Mouse (Mus musculus) cerebellum, postnatal 10 days (tissue): Measurements from ENCODE around the gene Nol10.

Experiments
- DNase-seq, 2 experiments: peaks; one replicate each; pipeline ENCODE4 v3.0.0; 2021; ENCODE audit warnings: mixed read lengths in 2 of 2

The Nol10 gene

DNA sequence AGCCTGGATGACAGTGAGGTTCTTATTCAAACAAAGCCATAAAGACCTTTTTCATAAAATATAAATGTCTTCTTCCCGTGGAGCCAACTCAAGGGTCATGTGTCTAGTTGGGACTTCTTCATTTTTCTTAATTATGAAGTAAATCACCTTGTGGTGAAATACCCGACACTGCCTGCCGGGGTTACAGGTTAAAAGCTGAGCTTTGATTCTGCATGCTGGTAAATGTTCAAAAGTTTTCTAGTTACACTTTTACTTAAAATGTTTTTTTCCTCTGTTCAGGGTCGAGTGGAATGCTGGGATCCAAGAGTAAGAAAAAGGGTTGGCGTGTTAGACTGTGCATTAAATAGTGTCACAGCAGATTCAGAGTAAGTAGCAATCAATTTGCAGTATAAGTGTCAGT, 14.1 kb downstream of the Nol10 start:
- no peak for DNase-seq

- DNase-seq, result peak; percentile 61 to 67
These were observed 18.7 kb downstream of the Nol10 start for GRCm38 (mm10) chr12:17366981-17367380.

DNA sequence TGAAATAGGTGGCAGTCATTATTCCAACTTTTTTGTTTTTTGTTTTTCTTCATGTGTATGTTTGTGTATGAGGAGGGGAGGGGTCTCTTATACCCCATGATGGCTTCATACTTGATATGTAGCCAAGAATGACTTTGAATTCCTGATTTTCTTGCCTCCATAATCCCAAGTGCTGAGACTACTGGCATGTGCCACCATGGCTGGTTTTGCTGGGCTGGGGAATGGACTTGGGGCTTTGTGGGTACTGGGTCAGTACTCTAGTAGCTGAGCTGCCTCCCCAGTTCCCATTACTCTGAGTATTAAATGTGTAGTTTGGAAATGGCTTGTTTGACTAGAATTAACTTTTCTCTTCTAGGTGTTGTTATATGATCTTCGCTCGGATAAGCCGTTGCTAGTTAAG, 20.9 kb downstream of the Nol10 start:
- DNase-seq, result no peak

GRCm38 (mm10) chr12:17369551-17370325, 21.5 kb downstream of the Nol10 start:
- peak in 1 of 2 experiments; percentile 19 for DNase-seq

GRCm38 (mm10) chr12:17371589-17372235, 23.5 kb downstream of the Nol10 start:
- no peak for DNase-seq

DNA sequence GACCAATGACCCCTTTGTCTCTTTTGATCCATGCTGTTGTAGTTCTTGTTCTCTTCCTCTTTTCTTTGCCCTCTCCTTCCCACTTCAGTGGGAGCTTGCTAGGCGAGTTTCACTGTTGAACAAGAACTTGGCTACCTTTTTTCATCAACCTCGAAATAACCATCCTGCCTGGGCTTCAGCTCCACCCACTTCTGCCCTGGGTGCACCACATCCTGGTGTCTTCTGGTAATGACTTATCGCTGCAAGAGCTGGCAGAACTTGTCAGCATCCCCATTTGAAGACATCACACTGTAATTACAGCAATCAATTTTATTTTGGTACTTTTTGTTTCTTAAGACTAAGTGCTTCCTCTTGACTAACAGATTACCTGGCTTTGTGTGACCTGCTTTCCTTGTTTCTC, 24.4 kb downstream of the Nol10 start:
- no peak for DNase-seq

DNA sequence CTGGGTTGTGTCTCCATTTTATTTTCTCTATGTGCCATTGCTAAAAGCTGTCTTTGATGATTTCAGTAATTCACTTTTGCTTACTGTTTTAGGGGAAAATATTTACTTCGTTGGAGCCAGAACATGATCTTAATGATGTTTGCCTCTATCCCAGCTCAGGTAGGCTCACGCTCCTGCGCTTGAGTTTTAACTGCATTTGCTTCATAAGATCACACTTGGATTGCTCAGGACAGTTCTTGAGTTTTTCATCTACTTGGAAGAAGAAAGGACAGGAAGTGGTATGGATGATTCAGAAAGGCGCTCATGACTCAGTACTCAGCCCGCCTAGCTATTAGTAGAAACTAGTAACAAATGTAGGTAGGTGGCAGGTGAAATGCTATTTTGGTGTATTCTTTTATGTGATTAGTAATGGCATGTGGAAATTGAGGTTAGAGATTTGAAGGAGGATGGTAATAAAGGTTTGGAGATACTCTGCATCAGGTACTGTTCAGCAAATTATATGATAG, 25.3 kb downstream of the Nol10 start:
- DNase-seq, result no peak

- no peak for DNase-seq
These were observed 27.0 kb downstream of the Nol10 start for GRCm38 (mm10) chr12:17375243-17375642.

GRCm38 (mm10) chr12:17376521-17376920, 28.3 kb downstream of the Nol10 start:
- DNase-seq, result peak in 1 of 2 experiments; percentile 24

- DNase-seq, result no peak
These were observed 32.7 kb downstream of the Nol10 start for GRCm38 (mm10) chr12:17380991-17381390.

- no peak for DNase-seq
These were observed 34.5 kb downstream of the Nol10 start for GRCm38 (mm10) chr12:17382759-17383158.

- DNase-seq, result no peak
These were observed 38.6 kb downstream of the Nol10 start for GRCm38 (mm10) chr12:17386896-17387295.

DNA sequence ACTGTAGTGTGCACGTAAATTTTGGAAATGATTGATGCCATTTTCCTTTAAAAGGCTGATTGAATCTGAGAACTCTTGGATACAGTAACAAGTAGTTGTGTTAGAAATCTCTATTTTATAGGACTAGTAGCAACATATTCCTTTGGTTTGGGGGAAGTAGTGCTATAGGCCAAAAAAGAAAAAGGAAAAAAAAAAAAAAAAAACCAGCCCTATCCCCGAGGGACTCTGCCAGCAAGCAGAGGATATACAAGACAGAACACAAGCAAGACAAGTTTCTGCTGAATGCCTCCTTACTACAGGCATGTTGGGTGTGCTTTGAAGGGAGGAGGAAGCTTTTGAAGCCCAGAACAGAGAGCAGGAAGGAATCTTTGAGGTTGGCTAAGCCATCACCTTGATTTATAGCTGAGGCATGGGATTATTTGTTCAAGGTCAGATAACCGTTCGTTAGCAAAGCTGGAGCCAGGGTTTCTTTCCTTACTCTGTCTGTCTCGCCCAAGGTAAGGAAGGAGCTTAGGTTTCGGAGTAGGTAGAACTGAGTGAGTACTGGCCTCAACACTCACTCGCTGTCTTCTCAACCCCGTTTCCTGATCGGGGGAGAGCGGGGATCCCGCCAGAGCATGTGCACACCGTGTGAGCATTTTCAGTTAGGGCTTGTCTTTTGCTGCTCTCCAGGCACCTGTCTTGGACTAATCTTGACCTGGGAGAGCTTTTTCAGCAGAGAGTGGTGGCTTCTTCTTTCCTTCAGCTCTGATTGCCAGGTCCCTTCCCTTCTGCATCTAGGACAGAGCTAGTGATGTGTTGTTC, 39.3 kb downstream of the Nol10 start:
- no peak for DNase-seq

GRCm38 (mm10) chr12:17388136-17388437, 39.8 kb downstream of the Nol10 start:
- DNase-seq, result no peak

DNA sequence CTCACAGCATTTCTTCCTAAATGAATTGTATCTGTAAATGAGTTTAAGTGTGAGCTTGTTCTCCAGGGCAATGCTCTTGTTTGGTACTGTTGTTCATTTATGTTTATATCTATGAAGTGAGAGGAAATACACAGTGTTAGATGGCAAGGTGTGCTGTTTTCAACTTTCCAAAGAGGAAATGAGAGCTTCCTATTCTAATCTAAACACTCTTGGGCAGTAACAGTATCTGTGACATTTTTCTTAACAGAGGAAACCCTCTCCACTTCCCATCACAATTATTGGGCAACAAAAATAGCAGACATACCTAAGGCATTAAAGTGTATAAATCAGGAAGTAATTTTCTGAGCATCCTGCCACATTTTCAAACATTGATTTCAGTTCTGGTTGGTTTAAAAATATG, 41.8 kb downstream of the Nol10 start:
- no peak for DNase-seq

- no peak for DNase-seq
These were observed 42.3 kb downstream of the Nol10 start for GRCm38 (mm10) chr12:17390510-17390909.

GRCm38 (mm10) chr12:17393148-17393547, 44.9 kb downstream of the Nol10 start:
- no peak for DNase-seq

DNA sequence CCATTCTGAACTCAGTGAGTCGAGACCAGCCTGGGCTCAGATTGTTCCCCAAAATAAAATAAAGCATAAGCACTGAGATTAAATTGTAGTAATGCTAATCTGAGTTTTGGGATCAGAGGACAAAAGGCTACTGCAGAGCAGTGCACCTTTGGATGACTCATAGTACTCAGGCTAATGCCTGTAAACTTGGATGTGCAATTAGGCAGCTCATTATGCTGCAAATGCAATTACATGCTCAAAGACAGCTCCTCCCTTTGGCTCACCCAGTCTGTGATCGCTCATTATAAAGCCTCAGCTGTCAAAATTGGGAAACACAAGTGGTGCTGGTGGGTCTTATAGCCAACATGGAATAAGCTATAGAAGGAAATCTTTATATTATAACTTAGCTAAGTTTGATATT, 48.9 kb downstream of the Nol10 start:
- DNase-seq, result no peak

- no peak for DNase-seq
These were observed 53.2 kb downstream of the Nol10 start for GRCm38 (mm10) chr12:17401419-17401818.

DNA sequence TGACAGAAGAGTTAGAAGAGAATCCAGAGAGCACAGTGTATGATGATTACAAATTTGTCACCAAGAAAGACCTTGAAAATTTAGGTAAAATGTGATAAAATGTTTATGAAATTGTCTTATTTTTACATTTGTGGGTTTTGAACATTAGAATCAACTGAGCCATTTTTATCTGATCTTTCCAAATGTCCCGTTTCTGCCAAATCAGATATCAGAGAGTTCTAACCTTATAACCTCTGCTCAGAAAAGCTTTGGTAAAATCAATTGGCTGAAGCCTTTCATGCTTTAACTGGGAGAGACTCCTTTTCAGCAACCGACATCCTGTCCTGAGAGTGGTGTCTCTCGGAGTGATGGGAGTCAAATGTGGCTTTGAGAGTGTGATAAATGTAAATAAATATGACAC, 53.9 kb downstream of the Nol10 start:
- DNase-seq, result no peak

DNA sequence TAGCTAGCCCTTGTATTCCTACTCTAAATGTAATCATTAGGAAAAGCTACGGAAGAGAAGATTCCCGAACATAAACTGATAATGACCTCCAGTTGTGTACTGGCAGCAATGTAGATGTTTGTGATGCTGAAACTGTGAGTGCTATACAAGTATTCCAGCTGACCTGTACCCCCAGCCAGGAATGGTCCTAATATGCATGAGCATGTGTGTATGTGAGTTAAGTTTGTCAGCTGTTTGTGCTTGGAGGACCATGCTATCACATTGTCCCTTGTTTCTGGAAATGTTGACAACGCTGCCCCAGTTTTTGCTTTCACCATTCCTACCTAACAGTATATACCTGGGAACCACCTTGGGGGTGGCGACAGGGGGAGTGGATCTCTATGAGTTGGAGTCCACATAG, 55.7 kb downstream of the Nol10 start:
- no peak for DNase-seq

- DNase-seq, result no peak
These were observed 58.6 kb downstream of the Nol10 start for GRCm38 (mm10) chr12:17406825-17407224.

- no peak for DNase-seq
These were observed 60.1 kb downstream of the Nol10 start for GRCm38 (mm10) chr12:17408312-17408711.

- DNase-seq, result no peak
These were observed 63.0 kb downstream of the Nol10 start for GRCm38 (mm10) chr12:17411242-17411641.
